In genomic region chr16:11069710-11070420, GRCm38 (mm10) we compare ENCODE assay signal across 8 mouse cellular contexts. TPM values are rescaled to one million over a fixed set of nuclear protein-coding genes. Genes with fewer than 3 reads are reported as not detected.
DNase-seq lines count a peak whose midpoint lies in the region; ATAC-seq lines count a peak whose summit lies in the region.

No protein-coding gene starts in this region.

- no peaks in the 10 kb centered on the region for H3K27me3 ChIP-seq in heart, embryonic 10.5 days (ENCODE audit: insufficient read depth, poor library complexity, severe bottlenecking)
- H3K27me3 ChIP-seq in stomach, embryonic 16.5 days (ENCODE audit: control insufficient read depth, insufficient read depth, low read length), result no peaks in the 10 kb centered on the region

- peak overlapping the region; percentile 38; the same call in 1 of the 2 replicates for H3K27ac ChIP-seq in heart, embryonic 10.5 days
- H3K27ac ChIP-seq in stomach, embryonic 16.5 days (ENCODE audit: low read length), result no peak overlapping the region

- peaks cover 49% of the 10 kb centered on the region for H3K4me1 ChIP-seq in heart, embryonic 10.5 days
- peaks cover 20% of the 10 kb centered on the region for H3K4me1 ChIP-seq in stomach, embryonic 16.5 days (ENCODE audit: control insufficient read depth, insufficient read depth, low read length)

- ATAC-seq in stomach, embryonic 16.5 days (ENCODE audit: insufficient read depth, low FRiP score), result no peak

- DNase-seq in cerebellum, adult 9-11 months, result peak; percentile 45
- DNase-seq in cerebellum, adult 18-20 months, result no peak
- peak; percentile 63 to 64 for DNase-seq in B cell, adult 2 months
- no peak for DNase-seq in heart, embryonic 10.5 days (ENCODE audit: low spot score)
- DNase-seq in kidney, adult 9 months, result peak; percentile 93
- no peak for DNase-seq in gastrocnemius, adult 8-10 months (ENCODE audit: low spot score in 2 of 2)
- DNase-seq in layer of hippocampus, adult 18-20 months (ENCODE audit: low spot score in 2 of 2), result no peak

- H3K4me3 ChIP-seq in heart, embryonic 10.5 days, result no peak overlapping the region
- no peak overlapping the region for H3K4me3 ChIP-seq in stomach, embryonic 16.5 days (replicated peaks; ENCODE audit: low read length)

- no peak overlapping the region for H3K9ac ChIP-seq in stomach, embryonic 16.5 days (ENCODE audit: low read length)

- WGBS in heart, embryonic 10.5 days, result 77% methylated on average over 7 of the region's 7 CpGs
- WGBS in stomach, embryonic 16.5 days, result 47% methylated on average over 7 of the region's 7 CpGs

- H3K36me3 ChIP-seq in heart, embryonic 10.5 days, result peaks cover 42% of the 10 kb centered on the region
- peaks cover 7% of the 10 kb centered on the region; the same call in 1 of the 2 replicates for H3K36me3 ChIP-seq in stomach, embryonic 16.5 days (ENCODE audit: control insufficient read depth, insufficient read depth, low read length)

- H3K9me3 ChIP-seq in heart, embryonic 10.5 days, result no peaks in the 10 kb centered on the region
- H3K9me3 ChIP-seq in stomach, embryonic 16.5 days (replicated peaks; ENCODE audit: control insufficient read depth, low read length), result no peaks in the 10 kb centered on the region

- peak overlapping the region; percentile 6; the same call in 1 of the 2 replicates for H3K4me2 ChIP-seq in stomach, embryonic 16.5 days (ENCODE audit: low read depth, low read length)

RNA-seq across cellular contexts. Expression of gene Litaf, which starts 3.9 kb away (rescaled TPM):
- polyA plus RNA-seq in heart, embryonic 10.5 days (2016; fragmentation: Nextera tagmentation; extraction: Ambion mirVana), result 60.8 and 68.7 TPM in 2 replicates
- 94.2 and 103 TPM in 2 replicates for polyA plus RNA-seq in stomach, embryonic 16.5 days (2015; fragmentation: Nextera tagmentation; extraction: Ambion mirVana)
- total RNA-seq in gastrocnemius, adult 8-10 months (2022), result 1 to 10 TPM; 2.5 to 3.9 (median 3.3) TPM
- total RNA-seq in layer of hippocampus, adult 18-20 months (2021), result 10 to 100 TPM; 12.4 to 16.0 TPM

RNA-seq across cellular contexts. Expression of gene Snn, which starts 9.1 kb away (rescaled TPM):
- polyA plus RNA-seq in heart, embryonic 10.5 days (2016; fragmentation: Nextera tagmentation; extraction: Ambion mirVana), result 37.2 and 38.3 TPM in 2 replicates
- 23.6 and 26.4 TPM in 2 replicates for polyA plus RNA-seq in stomach, embryonic 16.5 days (2015; fragmentation: Nextera tagmentation; extraction: Ambion mirVana)
- total RNA-seq in gastrocnemius, adult 8-10 months (2022), result 1 to 10 TPM; 2.3 to 3.7 (median 3.1) TPM
- total RNA-seq in layer of hippocampus, adult 18-20 months (2021), result 100 to 1,000 TPM; 182 to 191 TPM

Comparison
In these comparisons a context has a peak if more than half of its experiments do, and no peak if none do; other contexts are left out.
1. DNase-seq: peak in cerebellum, adult 9-11 months (single experiment), B cell, adult 2 months (2 of 2) and kidney, adult 9 months (single experiment); none in cerebellum, adult 18-20 months (0 of 2), heart, embryonic 10.5 days (single experiment), gastrocnemius, adult 8-10 months (0 of 2) and layer of hippocampus, adult 18-20 months (0 of 2).
2. RNA of gene Snn, which starts 9.1 kb away (total RNA-seq): 182 to 191 TPM in layer of hippocampus, adult 18-20 months; 2.3 to 3.7 TPM in gastrocnemius, adult 8-10 months; every median in the first group is over 10 times any median in the second.